Mouse (Mus musculus) spleen, postnatal 10 days (tissue): ENCODE measurements at regions not wholly inside any gene's neighbourhood (a gene's known extent, or its start where the extent isn't known, plus 50 kb on each side); places are given as distances from the start of the nearest gene placed in this dataset.

Experiments
- DNase-seq, 2 experiments: peaks; one replicate each; pipeline ENCODE4 v3.0.0; 2021 to 2022; ENCODE audit warnings: low spot score in 2 of 2

DNA sequence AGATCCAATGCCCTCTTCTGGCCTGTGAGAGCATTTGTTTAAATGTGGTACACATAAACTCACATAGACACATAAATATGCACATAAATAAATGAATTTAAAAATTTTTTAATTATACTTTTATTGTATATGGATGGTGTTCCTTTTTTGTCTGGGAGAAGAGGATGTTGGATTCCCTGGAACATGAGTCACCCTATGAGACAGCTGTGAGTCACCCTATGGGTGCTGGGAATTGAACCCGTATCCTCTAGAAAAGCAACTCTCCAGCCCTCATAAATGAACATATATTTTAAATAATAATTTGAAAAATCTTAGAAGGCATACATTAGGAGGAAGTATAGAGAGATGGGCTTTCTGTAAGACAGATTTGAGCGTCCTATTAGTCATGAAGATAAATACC is 76.1 kb upstream of the Dynlt3 start:
- DNase-seq = no peak

- no peak for DNase-seq
These were observed 79.7 kb upstream of the Dynlt3 start for GRCm38 (mm10) chrX:9742518-9742917.

DNA sequence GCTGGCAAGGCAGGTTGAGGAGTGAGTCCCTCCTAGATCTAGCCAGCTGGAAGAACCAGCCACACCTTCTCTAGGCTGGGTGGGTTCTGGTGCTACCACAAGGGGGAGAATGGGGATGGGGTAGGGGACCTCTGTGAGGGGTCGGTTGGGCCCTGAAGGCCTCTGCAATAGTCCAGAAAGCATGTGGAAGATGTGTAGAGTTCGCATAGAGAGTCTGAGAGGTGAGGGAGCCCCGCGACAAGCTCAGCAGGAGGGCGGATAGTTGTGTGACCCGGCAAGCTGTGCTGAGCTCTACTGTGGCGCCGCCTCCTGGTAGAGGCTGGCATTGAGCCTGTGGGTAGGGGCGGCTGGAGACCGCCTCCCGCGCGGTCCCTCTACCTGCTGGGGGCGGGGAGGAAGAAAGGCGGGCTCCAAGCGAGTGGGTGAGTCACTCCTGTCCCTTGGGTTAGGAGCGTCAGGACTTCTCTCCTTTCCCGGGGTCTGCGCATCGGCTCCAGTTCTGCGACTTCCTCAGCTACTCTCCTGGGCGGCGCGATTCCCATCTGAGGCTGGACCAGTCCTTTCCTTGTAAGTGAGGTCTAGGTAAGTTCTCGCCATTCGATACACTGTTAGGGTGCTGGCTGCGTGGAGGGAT is 84.6 kb upstream of the Dynlt3 start:
- DNase-seq = peak in 1 of 2 experiments; percentile 46

DNA sequence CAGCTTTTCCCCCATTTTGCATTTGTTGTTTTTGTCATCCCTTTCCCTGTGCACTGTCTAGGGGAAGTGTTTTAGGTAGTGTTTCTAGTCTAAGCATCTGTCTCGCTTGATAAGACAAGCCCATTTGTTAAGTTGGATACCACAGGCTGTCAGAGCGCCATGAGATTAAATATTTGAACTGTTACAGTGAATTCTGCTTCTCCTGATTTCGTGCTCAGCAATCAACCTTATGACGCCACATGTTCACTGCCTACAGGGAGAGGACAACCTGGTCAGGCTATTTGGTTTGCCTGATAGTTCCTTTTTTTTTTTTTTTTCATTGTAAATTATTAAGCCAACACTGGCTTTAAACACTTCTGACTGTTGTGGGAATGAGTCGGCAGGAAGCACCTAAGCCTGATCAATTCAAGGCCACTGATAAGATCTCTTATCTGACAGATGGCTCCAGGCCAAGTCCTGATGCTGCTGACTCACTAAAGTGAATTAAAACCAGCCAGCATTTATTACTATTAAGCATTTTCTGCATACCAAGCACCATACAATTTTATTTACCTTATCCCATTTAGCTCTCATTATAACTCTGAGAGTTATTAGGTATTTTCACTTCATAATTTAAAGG is 90.3 kb upstream of the Dynlt3 start:
- no peak for DNase-seq

DNA sequence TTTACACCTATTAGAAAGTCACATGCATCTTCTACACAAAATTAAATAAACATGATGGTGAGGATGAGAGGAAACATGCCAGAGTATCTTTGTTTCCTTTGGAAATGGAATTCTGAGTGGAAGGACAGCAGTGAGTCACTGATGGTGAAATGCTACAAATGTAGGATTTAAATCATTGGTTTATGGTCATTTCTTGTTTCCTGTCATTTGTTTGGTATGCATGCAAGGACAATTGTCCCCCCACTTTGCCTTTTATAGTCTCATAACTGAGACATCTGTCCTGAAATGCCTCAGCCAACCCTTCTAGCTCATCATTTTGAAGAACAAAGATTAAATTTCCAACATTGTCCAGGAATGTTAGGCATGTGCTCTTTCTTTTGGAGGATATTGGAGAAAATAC is 77.2 kb upstream of the Hypm start:
- DNase-seq = no peak

- no peak for DNase-seq
These were observed 69.2 kb upstream of the Hypm start for GRCm38 (mm10) chrX:9777498-9777897.

- no peak for DNase-seq
These were observed 57.2 kb upstream of the Hypm start for GRCm38 (mm10) chrX:9789542-9789941.
